Mouse (Mus musculus) embryonic fibroblast, embryonic 13.5 days (primary cell): ENCODE results near the gene Ccdc142.

Source experiments
- CTCF ChIP-seq: IDR thresholded peaks from 2 replicates; pipeline ENCODE4 v1.5.1; 2011; ENCODE audit warnings: mild to moderate bottlenecking, control low read depth, low read length, moderate library complexity, borderline replicate concordance; ENCODE audit not compliant: insufficient read depth
- POLR2A ChIP-seq: IDR thresholded peaks from 2 replicates; pipeline ENCODE4 v1.6.1; 2011; ENCODE audit warnings: low read depth, mild to moderate bottlenecking, control low read depth, low read length, moderate library complexity

- TF ChIP-seq CTCF (no peak), POLR2A (peak; percentile 62)
Measured at GRCm38 (mm10) chr6:83078324-83078858, 23.0 kb upstream of the Ccdc142 start.
